Mouse (Mus musculus): ENCODE data around the gene Itgb4. TPM values are rescaled to one million over a fixed set of nuclear protein-coding genes. Genes with fewer than 3 reads are reported as not detected.
"Not testable (repeated sequence)": the region's sequence is repeated elsewhere in the genome, so short reads cannot be mapped to it uniquely, and the experiment has no call there.

Itgb4 gene
- total RNA-seq, 2 experiments from 2014 or later = 6.4 to 6.6 TPM

DNA sequence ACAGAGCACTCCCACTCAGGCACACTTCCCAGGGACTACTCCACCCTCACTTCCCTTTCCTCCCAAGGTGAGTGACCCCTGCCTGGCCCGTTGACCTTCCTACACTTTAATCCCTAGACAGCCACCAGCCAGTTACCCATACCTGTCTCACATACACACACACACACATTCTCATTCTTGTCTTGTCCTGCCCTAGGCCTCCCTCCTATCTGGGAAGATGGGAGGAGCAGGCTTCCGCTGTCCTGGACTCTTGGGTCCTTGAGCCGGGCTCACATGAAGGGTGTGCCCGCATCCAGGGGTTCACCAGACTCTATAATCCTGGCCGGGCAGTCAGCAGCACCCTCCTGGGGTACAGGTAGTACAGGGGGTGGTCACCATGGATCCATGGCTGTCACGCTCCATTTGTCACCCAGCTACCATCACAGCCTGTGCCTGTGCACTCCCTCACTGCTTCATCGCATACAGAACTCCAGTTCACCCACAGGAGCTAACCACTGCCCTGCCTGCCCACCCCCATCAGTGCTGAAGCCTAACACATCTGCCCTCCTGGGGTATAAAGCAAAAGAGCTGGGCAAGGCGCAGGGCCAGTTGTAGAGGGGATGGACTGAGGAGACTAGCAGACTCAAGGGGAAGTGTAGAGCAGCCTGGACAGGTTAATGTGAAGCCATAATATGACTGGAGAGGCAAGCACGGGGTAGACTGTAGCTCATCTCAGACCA, 31.4 kb downstream of the Itgb4 start:
- TF ChIP-seq CTCF (conservative IDR thresholded peaks at IDR 0.05) = no peak
- peak overlapping the region; percentile 60; the same call in 1 of the 2 replicates for H3K27ac ChIP-seq
- no peak for DNase-seq (ENCODE audit: low spot score in 2 of 2)
- no peak overlapping the region for H3K4me3 ChIP-seq

DNA sequence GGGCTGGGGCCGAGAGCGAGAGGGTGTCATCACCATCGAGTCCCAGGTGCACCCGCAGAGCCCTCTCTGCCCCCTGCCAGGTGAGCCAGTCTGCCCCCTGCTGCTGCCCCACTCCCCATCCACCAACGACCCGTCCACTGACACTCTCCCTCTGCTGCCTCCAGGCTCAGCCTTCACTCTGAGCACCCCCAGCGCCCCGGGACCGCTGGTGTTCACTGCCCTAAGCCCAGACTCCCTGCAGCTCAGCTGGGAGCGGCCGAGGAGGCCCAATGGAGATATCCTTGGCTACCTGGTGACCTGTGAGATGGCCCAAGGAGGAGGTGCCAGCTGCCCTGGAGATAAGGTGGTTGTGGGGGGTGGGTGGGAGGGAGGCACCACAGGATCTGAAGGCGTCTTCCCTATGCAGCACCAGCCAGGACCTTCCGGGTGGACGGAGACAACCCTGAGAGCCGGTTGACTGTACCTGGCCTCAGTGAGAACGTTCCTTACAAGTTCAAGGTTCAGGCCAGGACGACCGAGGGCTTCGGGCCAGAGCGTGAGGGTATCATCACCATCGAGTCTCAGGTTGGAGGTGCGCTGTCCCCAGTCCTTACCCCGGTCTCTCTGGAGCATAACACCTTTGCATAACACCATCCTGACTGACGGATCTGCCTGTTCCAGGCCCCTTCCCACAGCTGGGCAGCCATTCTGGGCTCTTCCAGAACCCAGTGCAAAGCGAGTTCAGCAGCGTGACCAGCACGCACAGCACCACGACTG, 32.8 kb downstream of the Itgb4 start:
- TF ChIP-seq CTCF (conservative IDR thresholded peaks at IDR 0.05) = no peak
- no peak overlapping the region for H3K27ac ChIP-seq
- DNase-seq (ENCODE audit: low spot score in 2 of 2) = no peak

DNA sequence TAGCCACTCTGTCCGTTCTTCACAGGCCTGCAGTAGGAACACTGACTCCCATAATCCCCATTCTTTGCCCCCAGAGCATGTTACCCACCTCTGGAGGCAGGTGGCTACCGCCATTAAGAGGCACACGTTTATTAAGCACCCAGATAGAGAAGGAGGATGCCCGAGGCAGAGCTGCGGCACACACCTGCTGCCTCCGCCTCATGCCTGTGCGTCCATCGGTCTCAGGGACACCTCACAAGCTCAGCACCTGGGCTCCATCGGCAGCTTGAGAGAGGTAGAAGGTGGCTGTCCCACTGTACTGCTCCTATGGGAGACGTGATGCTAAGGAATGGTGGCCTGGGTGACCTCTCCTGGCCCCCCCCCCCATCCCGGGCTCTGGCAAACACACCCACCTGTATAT, 33.9 kb downstream of the Itgb4 start:
- TF ChIP-seq CTCF (conservative IDR thresholded peaks at IDR 0.05) = no peak
- Histone ChIP-seq H3K27ac (no peak overlapping the region), H3K4me3 (no peak overlapping the region)
- no peak for DNase-seq (ENCODE audit: low spot score in 2 of 2)

More for the DNA sequence above, 32.8 kb downstream of the Itgb4 start:
- H3K4me3 ChIP-seq = no peak overlapping the region

DNA sequence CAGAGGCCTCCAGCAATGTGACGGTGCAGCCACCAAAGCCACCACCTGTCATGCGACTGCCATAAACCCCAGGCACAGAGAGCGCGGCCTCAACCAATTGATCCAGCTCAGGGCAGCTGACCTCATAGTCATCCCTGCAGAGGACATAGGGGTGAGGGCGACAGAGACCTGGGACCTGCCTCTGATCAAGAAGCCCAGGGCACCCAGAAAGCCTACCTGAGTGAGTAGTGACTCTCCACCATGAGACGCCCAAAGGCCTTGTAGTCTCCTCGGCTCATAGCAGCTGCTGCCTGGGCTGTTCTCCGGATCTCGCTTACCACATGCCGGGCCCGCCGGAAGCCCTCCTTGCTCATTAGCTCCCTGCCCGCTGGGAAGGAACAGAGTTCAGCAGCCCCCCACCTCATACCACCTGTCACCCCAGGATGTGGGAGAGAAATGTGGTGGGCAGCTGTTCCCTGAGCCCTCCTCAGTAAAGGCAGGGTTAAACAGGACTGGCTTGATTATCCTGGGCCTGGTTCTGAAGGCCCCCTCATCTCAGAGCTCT, 34.4 kb downstream of the Itgb4 start:
- no peak for DNase-seq (ENCODE audit: low spot score in 2 of 2)
- H3K4me3 ChIP-seq = no peak overlapping the region
- no peak for TF ChIP-seq CTCF (conservative IDR thresholded peaks at IDR 0.05)
- H3K27ac ChIP-seq = no peak overlapping the region

DNA sequence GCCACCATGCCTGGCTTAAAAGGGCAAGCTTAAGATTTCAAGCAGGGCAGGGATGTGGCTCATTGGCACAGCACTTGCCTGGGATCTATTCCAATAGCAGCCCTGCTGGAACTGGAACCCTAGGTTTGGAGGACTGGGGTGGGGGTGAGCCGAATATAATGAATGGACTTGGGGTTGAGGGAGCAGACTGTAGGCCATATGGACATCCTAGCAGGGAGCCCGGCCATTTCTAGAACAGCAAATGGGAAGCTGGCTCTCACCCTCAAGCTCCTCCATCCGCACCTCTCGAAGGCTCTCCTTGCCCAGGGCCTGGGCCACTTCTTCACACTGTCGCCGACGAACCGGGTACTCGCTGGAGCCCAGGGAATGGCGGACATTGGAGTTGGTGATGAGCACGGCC, 35.2 kb downstream of the Itgb4 start:
- H3K27ac ChIP-seq = no peak overlapping the region
- no peak for TF ChIP-seq CTCF (conservative IDR thresholded peaks at IDR 0.05)
- no peak for DNase-seq (ENCODE audit: low spot score in 2 of 2)
- H3K4me3 ChIP-seq = no peak overlapping the region

GRCm38 (mm10) chr11:116010146-116010545, 35.6 kb downstream of the Itgb4 start:
- DNase-seq (ENCODE audit: low spot score in 2 of 2) = no peak
- H3K4me3 ChIP-seq = no peak overlapping the region
- no peak for TF ChIP-seq CTCF (conservative IDR thresholded peaks at IDR 0.05)
- H3K27ac ChIP-seq = no peak overlapping the region

DNA sequence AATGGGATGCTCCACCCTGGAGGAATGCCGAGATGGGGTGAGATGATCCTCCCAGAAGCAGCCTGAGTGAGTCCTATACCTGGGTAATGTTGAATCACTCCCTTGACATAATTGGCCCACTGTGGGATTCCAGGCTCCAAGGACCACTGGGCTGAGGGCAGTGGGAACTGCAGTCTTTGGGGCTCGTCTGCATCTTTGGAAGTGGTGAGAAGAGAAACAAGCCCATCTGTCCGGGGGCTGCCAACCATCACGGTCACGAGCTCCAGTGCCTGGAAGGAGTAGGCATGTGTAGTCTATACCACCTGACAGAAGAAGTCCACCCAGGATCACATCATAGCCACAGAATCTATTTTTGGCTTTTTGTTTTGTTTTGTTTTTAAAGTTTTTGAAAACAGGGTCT, 36.4 kb downstream of the Itgb4 start:
- TF ChIP-seq CTCF (conservative IDR thresholded peaks at IDR 0.05) = no peak
- no peak for DNase-seq (ENCODE audit: low spot score in 2 of 2)
- H3K4me3 ChIP-seq = no peak overlapping the region
- H3K27ac ChIP-seq = no peak overlapping the region

DNA sequence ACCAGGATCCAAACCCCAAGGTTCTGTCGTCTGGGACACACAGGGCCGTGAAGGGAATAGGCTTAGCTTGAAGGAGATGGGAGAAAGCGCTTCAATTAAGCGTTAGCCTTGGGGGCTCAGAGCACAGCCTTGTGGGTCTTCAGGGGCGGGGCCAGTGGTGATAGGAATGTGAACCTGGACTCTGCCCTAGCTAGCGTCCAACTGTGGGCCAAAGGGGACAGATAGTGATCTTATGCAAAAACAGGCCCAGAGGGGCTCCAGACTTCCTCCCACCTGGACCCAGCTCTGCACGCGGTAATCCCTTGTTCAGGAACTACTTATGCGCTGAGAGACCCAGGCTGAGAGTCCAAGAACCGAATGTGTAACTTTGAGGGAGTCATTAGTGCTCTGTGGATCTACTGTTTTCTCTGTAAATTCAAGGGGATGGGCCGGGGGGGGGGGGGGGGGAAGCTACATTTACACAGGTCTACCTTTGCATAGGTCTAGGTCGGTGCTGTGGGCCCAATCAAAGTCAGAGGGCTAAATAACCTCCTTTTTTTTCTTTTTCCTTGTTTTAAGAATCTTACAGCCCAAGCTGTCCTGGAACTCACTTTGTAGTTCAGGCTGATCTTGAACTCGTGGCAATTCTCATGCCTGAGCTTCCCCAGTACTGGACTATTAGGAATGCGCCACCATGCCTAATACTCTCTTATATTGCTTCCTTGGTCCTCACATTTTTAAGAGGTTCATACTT, 37.2 kb downstream of the Itgb4 start:
- no peak for TF ChIP-seq CTCF (conservative IDR thresholded peaks at IDR 0.05)
- H3K27ac ChIP-seq = peak overlapping the region; percentile 52; the same call in 1 of the 2 replicates
- DNase-seq (ENCODE audit: low spot score in 2 of 2) = no peak
- peak overlapping the region; percentile 80 for H3K4me3 ChIP-seq

DNA sequence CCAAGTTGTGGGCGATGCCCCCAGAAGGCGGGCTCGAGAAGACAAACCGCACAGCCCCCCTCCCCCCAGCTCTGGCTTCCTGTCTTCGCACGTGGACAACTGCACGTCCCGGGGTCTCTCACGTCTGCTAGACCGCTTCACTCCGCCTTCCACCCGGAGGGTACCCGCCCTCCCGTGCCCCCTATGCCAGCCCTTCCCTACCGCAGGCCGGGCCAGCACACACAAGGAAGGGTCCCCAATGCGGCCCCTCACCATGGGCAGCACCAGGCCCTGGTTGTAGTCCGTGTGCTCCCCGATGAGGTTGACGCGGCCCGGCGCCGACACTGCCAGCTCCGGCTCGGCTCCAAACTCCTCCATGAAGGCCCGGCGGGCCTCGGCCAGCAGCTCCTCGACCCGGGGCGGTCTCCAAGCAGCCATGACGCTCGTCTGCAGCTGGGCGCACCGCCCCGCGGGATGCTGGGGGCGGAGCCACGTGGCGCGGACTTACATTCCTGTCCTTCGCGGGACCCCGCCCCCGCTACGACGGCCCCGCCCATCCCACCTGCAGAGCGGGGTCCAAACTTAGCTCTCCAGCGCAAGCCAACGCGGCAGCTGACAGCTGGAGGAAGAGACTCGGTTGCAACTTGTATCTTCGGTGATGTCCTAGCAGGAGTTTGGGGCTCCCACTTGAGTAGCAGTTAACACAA, 37.9 kb downstream of the Itgb4 start, which contains the start of gene Galk1:
Gene Galk1 (minus strand): TSS at position 458 of the 686 bp plus-strand sequence.
- DNase-seq (ENCODE audit: low spot score in 2 of 2) = peak; percentile 71 to 79
- Histone ChIP-seq H3K4me3 (peak within 1 kb of the TSS; percentile 80), H3K27ac (peak within 1 kb of the TSS; percentile 52)
- TF ChIP-seq CTCF (conservative IDR thresholded peaks at IDR 0.05) = no peak

DNA sequence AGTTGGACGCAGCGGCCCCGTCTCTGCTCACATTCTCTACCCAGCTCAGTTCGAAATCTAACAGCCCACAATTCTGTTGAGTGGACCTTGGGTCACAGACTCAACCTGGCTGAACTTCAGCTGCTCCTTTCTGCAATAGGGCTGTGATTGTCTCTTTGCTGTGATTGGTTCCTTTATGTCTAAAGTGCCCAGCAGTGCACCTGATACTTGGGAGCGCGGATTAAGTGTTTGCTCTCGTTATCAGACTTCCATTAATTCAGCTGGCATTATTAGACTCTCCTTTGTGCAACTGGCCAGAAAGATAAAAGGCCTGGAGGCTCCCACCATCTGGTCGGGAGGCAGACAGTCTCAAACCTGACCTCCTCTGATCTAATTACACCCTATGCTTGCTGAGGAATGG, 40.3 kb downstream of the Itgb4 start:
- TF ChIP-seq CTCF (conservative IDR thresholded peaks at IDR 0.05) = no peak
- no peak for DNase-seq (ENCODE audit: low spot score in 2 of 2)
- no peak overlapping the region for H3K27ac ChIP-seq
- no peak overlapping the region for H3K4me3 ChIP-seq

DNA sequence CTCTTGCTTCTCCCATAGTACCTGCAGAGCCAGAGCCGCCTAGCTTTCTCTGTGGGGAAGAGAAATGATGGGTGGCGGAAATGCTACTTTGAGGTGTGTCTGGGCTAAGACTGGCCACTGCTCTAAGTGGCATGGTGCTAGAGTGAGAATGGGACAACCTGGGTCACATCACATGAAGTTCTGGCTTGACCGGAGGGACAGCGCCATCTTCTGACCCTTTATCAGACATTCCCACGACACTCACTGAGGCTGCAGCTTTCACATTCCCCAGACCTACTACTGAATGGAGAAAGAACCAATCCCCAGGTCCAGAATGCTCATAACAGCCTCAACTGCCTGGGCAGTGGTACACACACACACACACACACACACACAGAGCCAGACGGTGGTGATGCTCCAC, 43.6 kb downstream of the Itgb4 start:
- Histone ChIP-seq H3K27ac (no peak overlapping the region), H3K4me3 (no peak overlapping the region)
- no peak for DNase-seq (ENCODE audit: low spot score in 2 of 2)
- peak; percentile 66 for TF ChIP-seq CTCF (conservative IDR thresholded peaks at IDR 0.05)

- not testable (repeated sequence) for DNase-seq (ENCODE audit: low spot score in 2 of 2); H3K4me3 ChIP-seq; H3K27ac ChIP-seq
These were observed 44.4 kb downstream of the Itgb4 start for GRCm38 (mm10) chr11:116018867-116019266.

Measured in layer of hippocampus, adult 2 months (tissue).